Mouse (Mus musculus): Measurements from ENCODE around the gene Prune2. TPM values are rescaled to one million over a fixed set of nuclear protein-coding genes. Genes with fewer than 3 reads are reported as not detected.
A peak's percentile ranks its signal among the peaks of the same experiment; 100 is the strongest.

Prune2 gene
- polyA plus RNA-seq, 1 experiment = 17.0 TPM

- H3ac ChIP-seq (ENCODE audit: control insufficient read depth, insufficient read length, low read depth) = no peak overlapping the region
- TF ChIP-seq CEBPB (IDR thresholded peaks at IDR 0.05; ENCODE audit: low read depth) = peak; percentile 49
- no peak for TF ChIP-seq USF1 (IDR thresholded peaks at IDR 0.05; ENCODE audit: low read depth)
Observed at GRCm38 (mm10) chr19:16949341-16949740, 6.6 kb upstream of the Prune2 start.

GRCm38 (mm10) chr19:16950051-16950450 lies 5.9 kb upstream of the Prune2 start:
- no peak overlapping the region for H3ac ChIP-seq (ENCODE audit: control insufficient read depth, insufficient read length, low read depth)
- no peak overlapping the region for H3K4me3 ChIP-seq (ENCODE audit: insufficient read depth, poor library complexity, severe bottlenecking)
- H3K27me3 ChIP-seq (ENCODE audit: control insufficient read depth, insufficient read depth, insufficient read length) = no peaks in the 10 kb centered on the region
- no peaks in the 10 kb centered on the region for H3K79me2 ChIP-seq (ENCODE audit: control insufficient read depth, insufficient read depth)
- H3K79me3 ChIP-seq (ENCODE audit: low read depth) = no peaks in the 10 kb centered on the region
- TF ChIP-seq MYOD1 (IDR thresholded peaks at IDR 0.05; ENCODE audit: control insufficient read depth, insufficient read length, low read depth) = peak; percentile 50
- TF ChIP-seq MAX (IDR thresholded peaks at IDR 0.05) = no peak
- peak; percentile 82 for TF ChIP-seq CEBPB (IDR thresholded peaks at IDR 0.05; ENCODE audit: low read depth)
- H3K36me3 ChIP-seq (ENCODE audit: control insufficient read depth, insufficient read depth) = no peaks in the 10 kb centered on the region

More at GRCm38 (mm10) chr19:16949341-16949740, 6.6 kb upstream of the Prune2 start:
- H3K79me2 ChIP-seq (ENCODE audit: control insufficient read depth, insufficient read depth) = no peaks in the 10 kb centered on the region
- H3K79me3 ChIP-seq (ENCODE audit: low read depth) = no peaks in the 10 kb centered on the region
- no peaks in the 10 kb centered on the region for H3K27me3 ChIP-seq (ENCODE audit: control insufficient read depth, insufficient read depth, insufficient read length)
- H3K4me3 ChIP-seq (ENCODE audit: insufficient read depth, poor library complexity, severe bottlenecking) = no peak overlapping the region
- H3K36me3 ChIP-seq (ENCODE audit: control insufficient read depth, insufficient read depth) = no peaks in the 10 kb centered on the region

GRCm38 (mm10) chr19:16950664-16951363 lies 5.1 kb upstream of the Prune2 start:
- Histone ChIP-seq H3K27me3 (ENCODE audit: control insufficient read depth, insufficient read depth, insufficient read length) (no peaks in the 10 kb centered on the region), H3K36me3 (ENCODE audit: control insufficient read depth, insufficient read depth) (no peaks in the 10 kb centered on the region), H3ac (ENCODE audit: control insufficient read depth, insufficient read length, low read depth) (no peak overlapping the region), H3K79me3 (ENCODE audit: low read depth) (no peaks in the 10 kb centered on the region), H3K4me3 (ENCODE audit: insufficient read depth, poor library complexity, severe bottlenecking) (no peak overlapping the region), H3K79me2 (ENCODE audit: control insufficient read depth, insufficient read depth) (no peaks in the 10 kb centered on the region)
- TF ChIP-seq FOSL1 (IDR thresholded peaks at IDR 0.05; ENCODE audit: insufficient read depth, low read length, poor library complexity, severe bottlenecking) (no peak), MYOD1 (IDR thresholded peaks at IDR 0.05; ENCODE audit: control insufficient read depth, insufficient read length, low read depth) (no peak), CTCF (IDR thresholded peaks at IDR 0.05; ENCODE audit: control insufficient read depth, insufficient read depth, insufficient read length) (no peak), CEBPB (IDR thresholded peaks at IDR 0.05; ENCODE audit: low read depth) (no peak), MYOG (IDR thresholded peaks at IDR 0.05; ENCODE audit: control insufficient read depth, extremely low read depth, insufficient read length) (no peak), USF1 (IDR thresholded peaks at IDR 0.05; ENCODE audit: low read depth) (no peak), MAX (IDR thresholded peaks at IDR 0.05) (no peak)

- Histone ChIP-seq H3K27me3 (ENCODE audit: control insufficient read depth, insufficient read depth, insufficient read length) (no peaks in the 10 kb centered on the region), H3K79me2 (ENCODE audit: control insufficient read depth, insufficient read depth) (peaks cover 37% of the 10 kb centered on the region), H3K4me3 (ENCODE audit: insufficient read depth, poor library complexity, severe bottlenecking) (no peak overlapping the region), H3K36me3 (ENCODE audit: control insufficient read depth, insufficient read depth) (peaks cover 4% of the 10 kb centered on the region), H3ac (ENCODE audit: control insufficient read depth, insufficient read length, low read depth) (no peak overlapping the region), H3K79me3 (ENCODE audit: low read depth) (peaks cover 31% of the 10 kb centered on the region)
- TF ChIP-seq FOSL1 (IDR thresholded peaks at IDR 0.05; ENCODE audit: insufficient read depth, low read length, poor library complexity, severe bottlenecking) (no peak), CTCF (IDR thresholded peaks at IDR 0.05; ENCODE audit: control insufficient read depth, insufficient read depth, insufficient read length) (no peak), CEBPB (IDR thresholded peaks at IDR 0.05; ENCODE audit: low read depth) (no peak), USF1 (IDR thresholded peaks at IDR 0.05; ENCODE audit: low read depth) (no peak), MYOG (IDR thresholded peaks at IDR 0.05; ENCODE audit: control insufficient read depth, extremely low read depth, insufficient read length) (no peak), MAX (IDR thresholded peaks at IDR 0.05) (no peak), MYOD1 (IDR thresholded peaks at IDR 0.05; ENCODE audit: control insufficient read depth, insufficient read length, low read depth) (no peak)
Observed at GRCm38 (mm10) chr19:16954736-16955135, 1.2 kb upstream of the Prune2 start.

- Histone ChIP-seq H3K79me2 (ENCODE audit: control insufficient read depth, insufficient read depth) (peaks cover 42% of the 10 kb centered on the region), H3K36me3 (ENCODE audit: control insufficient read depth, insufficient read depth) (peaks cover 8% of the 10 kb centered on the region), H3K27me3 (ENCODE audit: control insufficient read depth, insufficient read depth, insufficient read length) (no peaks in the 10 kb centered on the region), H3K79me3 (ENCODE audit: low read depth) (peaks cover 35% of the 10 kb centered on the region), H3K4me3 (ENCODE audit: insufficient read depth, poor library complexity, severe bottlenecking) (no peak overlapping the region), H3ac (ENCODE audit: control insufficient read depth, insufficient read length, low read depth) (no peak overlapping the region)
- TF ChIP-seq MAX (IDR thresholded peaks at IDR 0.05) (no peak), CEBPB (IDR thresholded peaks at IDR 0.05; ENCODE audit: low read depth) (no peak), CTCF (IDR thresholded peaks at IDR 0.05; ENCODE audit: control insufficient read depth, insufficient read depth, insufficient read length) (no peak), MYOD1 (IDR thresholded peaks at IDR 0.05; ENCODE audit: control insufficient read depth, insufficient read length, low read depth) (no peak), USF1 (IDR thresholded peaks at IDR 0.05; ENCODE audit: low read depth) (no peak), FOSL1 (IDR thresholded peaks at IDR 0.05; ENCODE audit: insufficient read depth, low read length, poor library complexity, severe bottlenecking) (no peak), MYOG (IDR thresholded peaks at IDR 0.05; ENCODE audit: control insufficient read depth, extremely low read depth, insufficient read length) (no peak)
Observed at GRCm38 (mm10) chr19:16955231-16955612, 696 bp upstream of the Prune2 start.

GRCm38 (mm10) chr19:16956319-16956718 lies 401 bp downstream of the Prune2 start:
- Histone ChIP-seq H3ac (ENCODE audit: control insufficient read depth, insufficient read length, low read depth) (peak overlapping the region; percentile 88), H3K4me3 (ENCODE audit: insufficient read depth, poor library complexity, severe bottlenecking) (peak overlapping the region; percentile 81), H3K79me2 (ENCODE audit: control insufficient read depth, insufficient read depth) (peaks cover 53% of the 10 kb centered on the region), H3K36me3 (ENCODE audit: control insufficient read depth, insufficient read depth) (peaks cover 15% of the 10 kb centered on the region), H3K27me3 (ENCODE audit: control insufficient read depth, insufficient read depth, insufficient read length) (no peaks in the 10 kb centered on the region), H3K79me3 (ENCODE audit: low read depth) (peaks cover 45% of the 10 kb centered on the region)
- no peak for TF ChIP-seq FOSL1 (IDR thresholded peaks at IDR 0.05; ENCODE audit: insufficient read depth, low read length, poor library complexity, severe bottlenecking)
- no peak for TF ChIP-seq CTCF (IDR thresholded peaks at IDR 0.05; ENCODE audit: control insufficient read depth, insufficient read depth, insufficient read length)
